Mouse (Mus musculus) bone marrow, adult 2 months (tissue): ENCODE measurements around the gene Tmcc3. TPM values are rescaled to one million over a fixed set of nuclear protein-coding genes. Genes with fewer than 3 reads are reported as not detected.
A peak's percentile ranks its signal among the peaks of the same experiment; 100 is the strongest.

Source experiments
- H3K27ac ChIP-seq: fragments of 200-500 bp; 2 replicates; pipeline ENCODE4 v1.5.1; 2012; ENCODE audit warnings: low read depth, mild to moderate bottlenecking, control low read depth, inconsistent platforms, low read length; ENCODE audit not compliant: control insufficient read depth, poor library complexity, insufficient read depth
- H3K4me1 ChIP-seq: fragments of 200-500 bp; 2 replicates; pipeline ENCODE4 v1.6.1; 2011; ENCODE audit warnings: low read length; ENCODE audit not compliant: control insufficient read depth, insufficient read depth
- H3K4me3 ChIP-seq: fragments of 200-500 bp; replicated peaks from 2 replicates; pipeline ENCODE3; 2011; ENCODE audit warnings: mild to moderate bottlenecking, low read depth, low read length, control low read depth; ENCODE audit not compliant: control insufficient read depth
- CTCF ChIP-seq: fragments of 200-500 bp; IDR thresholded peaks from 2 replicates; pipeline ENCODE4 v1.5.1; 2011; ENCODE audit warnings: low read length, control low read depth; ENCODE audit not compliant: control insufficient read depth, insufficient read depth
- POLR2A ChIP-seq: fragments of 200-500 bp; IDR thresholded peaks from 2 replicates; pipeline ENCODE4 v1.6.1; 2011; ENCODE audit warnings: low read depth, mild to moderate bottlenecking, control low read depth, low read length, borderline replicate concordance; ENCODE audit not compliant: control insufficient read depth
- WGBS: fragments of 180-500 bp; shearing (Covaris S2); methylation state at CpG from one replicate; pipeline ENCODE4 v1.1.7; 2018; 5-methylcytosine and 5-hydroxymethylcytosine counted together
- polyA plus RNA-seq: library from polyadenylated mRNA; stranded (reverse); fragments of >200 nt; gene quantifications from 2 replicates; pipeline ENCODE4 v1.2.4, GENCODE M21; 2011; ENCODE audit warnings: low replicate concordance; ENCODE audit not compliant: missing spikeins, insufficient read depth, insufficient read length

Gene Tmcc3
- polyA plus RNA-seq: 2.3 and 5.9 TPM in 2 replicates

- no peaks in the 10 kb centered on the region for H3K4me1 ChIP-seq
- peak within 1 kb of the TSS; percentile 28 for H3K4me3 ChIP-seq
- H3K27ac ChIP-seq: no peak within 1 kb of the TSS
- TF ChIP-seq CTCF (no peak), POLR2A (no peak)
- 4% methylated on average over 19 of the region's 19 CpGs for WGBS
Measured at GRCm38 (mm10) chr10:94311511-94312006, at the start of gene Tmcc3. TSS of gene Tmcc3 (plus strand) at chr10:94311949.

DNA sequence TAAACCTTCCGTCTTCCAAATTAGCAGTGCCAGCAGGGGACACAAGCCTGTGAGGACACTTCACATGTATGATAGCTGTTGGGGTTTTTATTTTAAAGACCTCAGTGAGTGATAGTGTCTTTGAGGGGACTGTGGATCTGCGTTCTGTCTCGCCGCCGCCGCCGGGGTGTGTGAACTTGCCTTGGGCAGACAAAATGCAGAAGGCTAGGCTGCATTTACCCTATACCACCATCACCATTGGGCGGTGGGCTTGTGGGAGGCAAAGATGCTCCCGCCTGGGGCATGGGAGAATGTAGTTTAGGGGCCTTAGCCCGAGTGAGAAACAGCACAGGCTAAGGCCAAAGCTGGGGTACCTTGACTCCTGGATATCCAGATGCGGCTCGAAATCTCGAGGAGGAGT lies 49.1 kb upstream of the Tmcc3 start:
- TF ChIP-seq CTCF (no peak), POLR2A (no peak)
- H3K4me3 ChIP-seq: no peak overlapping the region
- H3K27ac ChIP-seq: no peak overlapping the region
- H3K4me1 ChIP-seq: no peaks in the 10 kb centered on the region
- 86% methylated on average over 13 of the region's 13 CpGs for WGBS

DNA sequence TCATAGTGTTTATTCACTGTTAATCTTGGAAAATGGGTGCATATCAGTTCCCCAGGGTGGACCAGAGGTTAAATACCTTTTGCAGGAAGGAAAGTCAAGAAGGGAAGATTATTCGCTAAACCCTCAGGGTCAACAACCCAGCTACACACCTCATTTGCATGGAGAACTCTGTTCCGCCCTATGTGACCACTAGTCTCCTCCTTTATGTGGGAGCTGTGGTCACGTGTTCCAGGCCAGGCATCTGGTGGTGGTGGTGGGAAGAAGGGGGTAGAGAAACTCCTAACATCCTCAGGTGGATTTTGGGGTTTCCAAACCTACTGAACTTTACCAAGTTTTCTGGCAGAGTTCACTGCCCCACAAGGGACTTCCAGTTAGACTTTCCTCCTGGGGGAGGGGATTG lies 48.5 kb upstream of the Tmcc3 start:
- H3K27ac ChIP-seq: no peak overlapping the region
- H3K4me3 ChIP-seq: no peak overlapping the region
- TF ChIP-seq CTCF (no peak), POLR2A (no peak)
- no peaks in the 10 kb centered on the region for H3K4me1 ChIP-seq
- WGBS: 73% methylated on average over 3 of the region's 3 CpGs

- H3K27ac ChIP-seq: no peak overlapping the region
- H3K4me3 ChIP-seq: no peak overlapping the region
- TF ChIP-seq CTCF (no peak), POLR2A (no peak)
- no peaks in the 10 kb centered on the region for H3K4me1 ChIP-seq
- 81% methylated on average over 17 of the region's 17 CpGs for WGBS
Measured at GRCm38 (mm10) chr10:94265656-94266542, 45.9 kb upstream of the Tmcc3 start.

- Histone ChIP-seq H3K27ac (no peak overlapping the region), H3K4me1 (no peaks in the 10 kb centered on the region), H3K4me3 (no peak overlapping the region)
- WGBS: 31% methylated on average over 3 of the region's 3 CpGs
- no peak for TF ChIP-seq POLR2A
- no peak for TF ChIP-seq CTCF
Measured at GRCm38 (mm10) chr10:94275321-94275720, 36.4 kb upstream of the Tmcc3 start.

DNA sequence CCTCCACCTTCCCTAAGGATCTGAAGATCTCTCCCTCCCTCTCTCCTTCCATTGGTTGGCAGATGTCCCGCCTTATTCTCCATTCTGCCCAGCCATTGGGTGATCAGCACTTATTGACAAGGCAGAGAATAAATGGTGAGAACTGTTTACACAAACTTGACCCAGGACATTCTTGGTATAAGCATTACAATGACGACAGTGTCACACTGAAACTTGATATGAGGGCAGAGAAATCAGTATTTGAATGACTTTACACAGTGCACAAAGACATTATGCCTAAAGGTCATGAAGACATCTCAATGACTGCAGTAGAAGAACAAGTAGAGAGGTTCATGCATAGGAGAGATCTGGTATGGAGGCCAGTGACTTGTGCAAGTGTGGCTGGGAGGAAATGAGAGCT lies 35.2 kb upstream of the Tmcc3 start:
- 65% methylated on average over 2 of the region's 2 CpGs for WGBS
- Histone ChIP-seq H3K4me1 (no peaks in the 10 kb centered on the region), H3K4me3 (no peak overlapping the region), H3K27ac (no peak overlapping the region)
- no peak for TF ChIP-seq POLR2A
- TF ChIP-seq CTCF: no peak

- WGBS: 84% methylated on average over 8 of the region's 8 CpGs
- Histone ChIP-seq H3K4me1 (no peaks in the 10 kb centered on the region), H3K27ac (no peak overlapping the region), H3K4me3 (no peak overlapping the region)
- TF ChIP-seq POLR2A (no peak), CTCF (no peak)
Measured at GRCm38 (mm10) chr10:94282179-94282578, 29.6 kb upstream of the Tmcc3 start.

- no peaks in the 10 kb centered on the region for H3K4me1 ChIP-seq
- H3K27ac ChIP-seq: no peak overlapping the region
- 85% methylated on average over 7 of the region's 7 CpGs for WGBS
- no peak overlapping the region for H3K4me3 ChIP-seq
- no peak for TF ChIP-seq POLR2A
- TF ChIP-seq CTCF: no peak
Measured at GRCm38 (mm10) chr10:94282797-94283196, 29.0 kb upstream of the Tmcc3 start.

- Histone ChIP-seq H3K4me3 (no peak overlapping the region), H3K4me1 (no peaks in the 10 kb centered on the region), H3K27ac (no peak overlapping the region)
- TF ChIP-seq CTCF (no peak), POLR2A (no peak)
- 80% methylated on average over 5 of the region's 5 CpGs for WGBS
Measured at GRCm38 (mm10) chr10:94294437-94294836, 17.3 kb upstream of the Tmcc3 start.
